Mouse (Mus musculus) urinary bladder, postnatal 36 days (tissue): ENCODE data around the gene Pttg1ip.

ENCODE experiments used
- DNase-seq, 2 experiments: peaks; one replicate each; pipeline ENCODE4 v3.0.0; 2022; ENCODE audit warnings: low spot score in 2 of 2, mixed read lengths in 1 of 2

Pttg1ip gene

GRCm38 (mm10) chr10:77636234-77636922, 54.9 kb downstream of the Pttg1ip start:
- DNase-seq: no peak

GRCm38 (mm10) chr10:77638956-77639355, 57.4 kb downstream of the Pttg1ip start:
- DNase-seq: no peak

GRCm38 (mm10) chr10:77643160-77643559, 61.6 kb downstream of the Pttg1ip start:
- DNase-seq: no peak

GRCm38 (mm10) chr10:77645571-77645970, 64.1 kb downstream of the Pttg1ip start:
- no peak for DNase-seq

- no peak for DNase-seq
These were observed 65.9 kb downstream of the Pttg1ip start for GRCm38 (mm10) chr10:77647461-77647860.

- DNase-seq: no peak
These were observed 66.4 kb downstream of the Pttg1ip start for GRCm38 (mm10) chr10:77647901-77648300.
